Mouse (Mus musculus) urinary bladder, postnatal 10 days (tissue): ENCODE results near the gene Mlec.
"Not testable (repeated sequence)": the region's sequence is repeated elsewhere in the genome, so short reads cannot be mapped to it uniquely, and the experiment has no call there.

Experiments
- DNase-seq: peaks from one replicate; pipeline ENCODE4 v3.0.0; 2022; ENCODE audit warnings: low spot score

The Mlec gene

DNA sequence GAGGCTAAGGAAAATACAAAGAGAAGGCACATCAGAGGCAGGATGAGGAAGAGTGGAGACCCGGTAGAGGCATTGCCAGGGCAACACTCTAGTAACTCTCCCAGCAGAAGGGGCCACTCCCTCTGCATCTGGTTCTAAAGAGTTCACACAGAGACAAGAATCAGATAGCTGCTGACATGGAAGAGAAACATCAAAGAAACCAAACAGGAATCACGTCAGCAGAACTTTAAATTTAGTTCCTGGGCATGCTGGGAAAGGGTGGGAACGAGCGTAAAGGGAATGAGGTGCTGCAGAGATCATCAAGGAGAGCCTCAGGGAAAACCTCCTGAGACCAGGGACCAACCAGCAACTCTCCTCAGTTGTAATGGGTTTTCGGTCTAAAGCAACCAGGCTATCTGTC lies 7.0 kb downstream of the Mlec start:
- DNase-seq: no peak

DNA sequence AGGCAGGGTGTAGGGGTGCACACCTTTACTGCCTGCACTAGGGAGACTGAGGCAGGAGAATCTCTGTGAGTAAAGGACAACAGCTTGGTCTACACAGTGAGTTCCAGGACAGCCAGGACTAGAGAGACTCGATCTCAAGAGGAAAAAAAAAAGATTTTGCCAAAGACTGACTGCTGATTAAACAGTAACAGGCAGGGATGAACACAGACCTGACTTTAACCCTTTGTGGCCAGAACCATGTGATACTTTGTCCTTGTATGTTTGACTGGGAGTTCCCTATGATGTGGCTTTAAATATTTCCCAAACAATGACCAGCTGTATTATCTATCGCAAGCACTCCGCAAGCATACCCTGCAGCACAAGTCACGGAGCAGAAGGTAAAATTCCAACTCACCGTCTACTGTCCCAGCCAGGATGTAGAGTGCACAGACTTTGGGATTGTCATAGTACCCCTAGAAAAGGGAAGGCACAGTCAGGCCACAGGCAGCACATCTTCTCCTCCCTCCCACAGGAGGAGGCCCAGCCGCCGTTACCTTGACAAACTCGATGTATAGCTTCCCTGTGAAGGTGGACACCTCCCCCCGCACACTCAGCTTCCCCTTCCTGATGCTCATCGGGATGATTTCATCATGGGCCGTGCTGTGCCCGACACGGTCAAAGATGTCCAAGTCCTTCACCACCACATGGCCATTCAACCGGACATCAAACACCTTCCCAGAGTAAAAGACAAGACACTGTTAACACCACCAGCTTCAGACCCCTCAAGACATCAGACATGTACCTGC lies 8.1 kb downstream of the Mlec start:
- no peak for DNase-seq

DNA sequence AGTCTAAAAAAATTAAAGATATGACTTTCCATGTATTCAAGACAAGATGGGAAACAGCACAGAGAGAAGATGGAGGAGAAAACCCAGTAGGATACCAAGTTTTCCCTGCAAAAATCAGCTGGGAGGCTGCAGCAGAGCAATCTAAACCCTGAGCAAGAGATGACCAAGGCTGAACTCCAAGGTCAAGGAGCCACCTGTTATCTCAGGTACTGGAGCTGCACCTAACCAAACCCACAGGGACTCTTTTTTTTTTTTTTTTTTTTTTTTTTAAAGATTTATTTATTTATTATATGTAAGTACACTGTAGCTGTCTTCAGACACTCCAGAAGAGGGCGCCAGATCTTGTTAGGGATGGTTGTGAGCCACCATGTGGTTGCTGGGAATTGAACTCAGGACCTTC lies 9.1 kb downstream of the Mlec start:
- DNase-seq: not testable (repeated sequence)

DNA sequence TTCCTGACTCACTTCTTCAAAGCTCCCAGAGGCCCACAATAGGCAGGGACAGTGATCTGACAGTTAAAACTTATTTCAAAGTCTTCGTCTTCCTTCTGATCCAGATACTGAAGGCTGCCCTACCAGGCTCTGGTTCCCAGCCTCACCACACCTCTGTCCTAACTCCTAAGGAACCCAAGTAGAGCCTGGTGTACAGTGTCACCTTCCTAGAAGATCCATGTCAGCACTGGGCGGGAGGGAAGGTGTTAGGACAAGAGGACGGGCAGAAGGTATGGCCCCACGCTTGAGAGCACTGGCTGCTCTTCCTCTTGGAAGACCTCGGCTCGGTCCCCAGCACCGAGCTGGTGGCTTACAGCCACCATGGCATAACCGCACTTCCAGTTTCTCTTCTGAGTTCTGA lies 9.6 kb downstream of the Mlec start:
- DNase-seq: no peak

DNA sequence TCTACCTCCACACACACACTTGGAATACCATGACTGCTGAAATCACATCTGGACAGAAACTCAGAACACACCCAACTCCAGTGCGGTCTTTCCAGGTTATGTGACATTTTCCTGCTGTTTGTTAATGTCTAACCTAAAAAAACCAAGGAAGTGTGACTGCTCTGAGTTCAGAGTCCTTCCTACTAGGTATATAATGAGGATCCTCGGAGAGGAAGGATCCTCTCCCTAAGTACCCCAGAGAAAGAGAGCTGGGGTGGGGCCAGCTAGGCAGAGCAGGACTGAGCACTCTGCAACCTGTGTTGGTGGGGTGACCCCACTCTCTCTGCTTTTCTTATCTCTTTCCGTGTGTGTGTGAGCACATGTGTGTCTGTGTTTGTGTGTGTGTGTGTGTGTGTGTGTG lies 10.6 kb downstream of the Mlec start:
- DNase-seq: no peak

DNA sequence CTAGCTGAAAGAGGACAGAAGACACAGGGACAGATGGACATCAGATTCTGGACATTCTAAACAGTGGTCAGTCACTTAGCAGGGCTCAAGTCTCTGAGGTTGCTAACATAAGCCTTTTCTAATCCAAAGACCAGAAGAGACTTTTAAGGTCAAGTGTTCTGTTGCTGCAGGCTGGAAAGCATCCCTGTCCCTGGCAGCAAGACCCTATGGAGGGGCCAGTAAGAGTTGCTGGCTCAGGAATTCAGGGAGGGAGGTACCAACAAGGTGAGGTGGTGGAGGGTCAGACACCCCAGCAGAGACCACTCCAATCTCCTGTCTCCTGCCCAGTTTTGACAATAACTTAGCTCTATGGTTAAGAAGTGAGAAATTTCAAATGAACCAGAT lies 11.2 kb downstream of the Mlec start:
- DNase-seq: no peak

DNA sequence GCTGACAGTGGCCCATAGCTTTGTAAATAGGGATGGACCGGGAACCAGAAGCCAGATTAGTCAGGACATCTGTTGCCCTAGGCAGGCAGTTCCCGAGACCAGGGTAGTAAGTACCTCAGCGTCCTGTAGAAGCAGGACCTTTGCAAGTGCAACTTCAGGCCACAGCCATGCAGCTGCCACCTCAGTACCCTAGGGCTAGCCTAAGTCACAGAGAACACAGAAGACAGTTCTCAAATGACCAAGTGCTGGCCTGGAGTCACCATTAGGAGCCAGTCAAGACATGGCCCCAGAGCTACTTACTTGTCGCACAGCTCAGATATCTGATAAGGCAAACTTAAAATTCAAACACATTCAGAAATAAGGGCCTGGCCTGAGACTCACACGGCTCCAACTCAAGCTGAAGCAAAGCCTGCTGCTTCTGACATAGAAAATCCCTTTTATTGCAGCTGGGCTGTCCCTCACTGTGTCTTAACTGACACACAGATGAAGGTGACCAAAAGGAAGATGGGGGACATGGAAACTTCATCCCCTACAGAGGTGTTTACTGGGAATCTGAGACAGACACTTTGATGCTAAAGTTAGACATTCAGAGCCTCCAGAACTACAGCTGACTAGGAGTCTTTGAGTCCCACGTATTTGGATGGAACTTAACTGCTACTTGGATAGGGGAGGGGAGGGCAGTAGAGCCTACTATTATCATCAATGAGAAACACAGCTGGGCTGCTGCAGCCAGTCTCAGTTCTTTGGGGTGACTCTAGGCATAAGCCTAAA lies 11.8 kb downstream of the Mlec start:
- DNase-seq: no peak

DNA sequence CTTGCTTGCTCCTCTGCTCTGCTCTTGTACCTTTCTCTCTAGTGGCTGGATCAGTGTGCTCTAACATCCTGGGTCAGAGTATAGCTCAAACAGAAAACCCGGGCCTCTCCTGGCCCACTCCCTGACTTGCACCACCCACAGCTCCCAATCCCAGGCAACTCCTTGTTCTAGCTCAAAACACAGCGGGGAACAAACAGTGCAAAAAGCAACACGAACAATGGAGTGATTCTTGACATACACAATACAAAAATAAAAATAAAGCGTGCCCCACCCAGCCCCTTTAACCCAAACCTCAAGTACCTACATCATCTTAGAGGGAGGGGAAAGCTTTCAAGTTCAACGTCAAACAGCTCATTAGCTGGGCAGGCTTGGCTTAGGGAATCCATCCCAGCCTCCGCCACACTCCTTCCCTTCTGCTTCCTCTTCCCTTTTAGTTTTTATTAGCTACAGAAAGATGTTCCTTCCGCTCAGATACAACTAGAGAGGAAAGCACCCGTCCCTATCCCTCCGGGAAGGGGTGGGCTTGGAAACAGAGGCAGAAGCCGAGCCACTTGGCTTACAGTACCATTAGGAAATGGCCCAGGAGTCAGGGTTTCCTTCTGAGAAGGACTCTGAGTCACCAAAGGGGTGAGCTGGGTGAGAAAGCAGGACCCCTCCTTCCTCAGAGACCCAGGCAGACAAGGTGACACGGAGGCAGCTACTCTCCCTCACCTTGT lies 12.6 kb downstream of the Mlec start:
- no peak for DNase-seq

DNA sequence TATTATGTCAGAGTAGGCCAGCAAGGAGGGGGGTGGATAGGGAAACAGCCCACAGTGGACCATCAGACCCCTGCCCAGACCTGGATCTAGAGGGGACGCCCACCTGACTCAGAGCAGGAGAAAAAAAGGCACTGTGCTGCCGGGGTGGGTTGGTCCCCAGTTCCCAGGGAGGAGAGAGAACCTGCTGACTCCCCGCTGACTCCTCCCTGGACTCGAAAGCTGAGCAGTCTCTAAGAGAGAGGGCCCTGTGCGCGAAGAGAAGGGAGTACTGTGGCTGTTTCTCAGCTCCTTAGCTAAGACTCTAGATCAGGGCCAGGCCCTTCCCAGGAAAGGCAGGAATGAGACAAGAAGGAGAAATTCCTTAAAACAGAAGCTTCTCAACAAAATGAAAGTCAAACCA lies 13.5 kb downstream of the Mlec start:
- DNase-seq: no peak

DNA sequence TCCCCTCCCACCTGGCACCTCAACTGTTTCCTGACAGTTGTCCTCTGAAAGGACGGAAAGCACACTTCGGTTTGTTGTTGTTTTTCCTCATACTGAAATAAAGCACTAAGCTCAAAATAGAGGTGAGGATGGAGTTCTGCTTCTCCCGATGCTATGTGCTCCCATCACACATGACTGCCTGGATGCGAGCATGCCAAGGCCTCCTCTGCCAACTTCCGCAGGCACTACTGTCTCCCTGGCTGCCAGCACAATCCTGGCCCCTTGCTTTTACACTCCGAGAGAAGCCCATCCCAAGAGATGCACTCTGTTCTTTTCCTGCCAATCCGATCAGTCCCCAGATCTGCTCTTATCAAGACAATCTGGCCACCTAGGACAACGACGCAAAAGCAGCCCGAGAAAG lies 14.4 kb downstream of the Mlec start:
- DNase-seq: no peak

DNA sequence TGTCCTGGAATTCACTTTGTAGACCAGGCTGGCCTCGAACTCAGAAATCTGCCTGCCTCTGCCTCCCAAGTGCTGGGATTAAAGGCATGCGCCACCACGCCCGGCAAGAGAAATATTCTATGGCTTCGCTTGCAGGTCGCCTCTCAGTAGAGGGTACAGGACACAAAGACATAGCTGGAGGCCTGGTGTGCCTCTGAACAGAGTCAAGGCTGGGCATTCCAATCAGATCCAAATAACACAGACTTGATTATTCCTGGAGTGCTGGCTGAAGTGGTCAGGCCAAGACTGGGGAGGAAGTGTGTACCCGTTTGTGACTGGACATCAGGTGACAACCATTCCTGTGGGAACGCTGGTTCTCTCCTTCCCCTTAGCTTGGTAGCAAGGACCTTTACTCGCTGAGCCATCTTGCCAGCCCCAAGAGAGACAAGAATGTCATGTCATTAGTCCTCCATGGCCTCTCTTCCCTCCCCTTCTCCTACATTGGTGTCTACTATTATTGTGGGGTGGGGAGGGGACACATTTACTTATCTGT lies 15.7 kb downstream of the Mlec start:
- DNase-seq: no peak

DNA sequence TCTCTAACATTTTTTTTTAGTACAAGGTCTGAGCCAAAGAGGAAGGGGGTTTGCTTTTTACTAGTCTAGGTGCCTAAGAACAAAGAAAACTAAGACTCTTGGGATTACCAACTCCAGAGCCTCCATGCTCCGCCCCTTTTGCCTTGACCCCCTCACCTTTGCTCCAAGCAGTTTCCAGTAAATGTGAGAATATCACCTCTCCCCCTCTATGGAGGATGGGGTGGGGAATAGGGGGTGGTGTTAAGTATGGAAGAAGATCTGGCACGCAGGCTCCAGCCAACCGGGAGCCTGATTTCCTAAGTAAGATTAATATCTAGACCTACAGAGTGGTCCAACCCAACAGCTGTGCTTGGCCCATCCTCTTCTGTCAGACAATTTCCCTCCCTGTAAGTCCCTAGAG lies 17.3 kb downstream of the Mlec start:
- no peak for DNase-seq

DNA sequence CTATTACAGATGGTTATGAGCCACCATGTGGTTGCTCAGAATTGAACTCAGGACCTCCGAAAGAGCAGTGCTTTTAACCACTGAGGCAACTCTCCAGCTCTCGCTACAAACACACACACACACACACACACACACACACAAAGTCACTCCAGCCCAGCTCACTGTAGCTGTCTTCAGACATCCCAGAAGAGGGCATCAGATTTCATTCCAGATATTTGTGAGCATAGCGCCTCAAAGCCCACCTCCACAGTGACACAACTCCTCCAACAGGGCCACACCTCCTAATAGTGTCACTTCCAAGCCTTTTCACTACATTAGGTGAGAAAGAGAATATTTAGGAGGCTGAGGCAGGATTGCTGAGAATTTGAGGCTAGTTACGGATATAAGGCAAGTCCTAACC lies 18.9 kb downstream of the Mlec start:
- no peak for DNase-seq

DNA sequence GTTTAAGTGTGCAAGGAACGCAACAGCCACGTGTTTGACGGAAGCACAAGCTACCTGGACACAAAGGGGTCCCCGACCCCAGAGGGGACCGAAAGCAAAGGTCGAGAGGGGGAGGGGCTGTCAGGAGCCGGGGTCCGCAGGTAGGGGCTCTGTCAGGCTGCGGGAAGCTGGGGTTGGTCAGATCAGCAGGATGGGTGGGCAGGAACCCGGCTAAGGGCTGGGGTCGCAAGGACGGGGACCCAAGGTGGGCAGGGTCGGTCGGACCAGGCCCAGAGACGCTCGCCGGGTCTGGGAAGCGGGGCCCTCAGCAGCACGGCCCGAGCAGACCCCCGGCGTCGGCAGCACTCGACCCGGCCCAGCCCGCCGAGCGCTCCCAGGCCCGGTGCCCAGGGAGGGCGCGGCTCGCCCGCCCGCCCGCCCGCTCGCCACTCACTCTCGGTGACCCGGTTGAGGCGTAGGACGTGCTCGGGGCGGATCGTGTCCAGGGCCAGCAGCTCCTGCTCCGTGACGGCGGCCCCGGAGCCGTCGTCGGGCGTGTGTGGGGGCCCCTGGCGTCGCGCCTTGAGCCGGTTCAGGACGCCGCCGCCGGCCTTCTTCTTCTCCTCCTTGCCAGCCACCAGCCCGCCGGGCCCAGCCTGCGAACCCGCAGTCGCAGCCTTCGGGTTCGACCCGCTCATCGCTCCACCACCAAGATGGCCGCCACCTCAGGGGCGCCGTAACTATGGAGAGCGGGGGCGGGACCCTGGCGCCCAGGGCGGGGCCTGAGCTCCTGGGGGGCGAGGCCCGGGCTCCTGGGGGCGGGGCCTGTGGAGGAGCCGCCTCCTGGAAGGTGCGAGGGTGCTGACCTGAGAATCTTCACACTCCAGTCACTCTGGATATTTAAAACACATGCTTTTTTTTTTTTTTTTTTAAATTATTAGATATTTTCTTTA lies 23.5 kb downstream of the Mlec start, which contains the start of gene Unc119b:
Unc119b (minus strand) TSS at position 742 of the 932 bp plus-strand sequence.
- peak; percentile 60 for DNase-seq

DNA sequence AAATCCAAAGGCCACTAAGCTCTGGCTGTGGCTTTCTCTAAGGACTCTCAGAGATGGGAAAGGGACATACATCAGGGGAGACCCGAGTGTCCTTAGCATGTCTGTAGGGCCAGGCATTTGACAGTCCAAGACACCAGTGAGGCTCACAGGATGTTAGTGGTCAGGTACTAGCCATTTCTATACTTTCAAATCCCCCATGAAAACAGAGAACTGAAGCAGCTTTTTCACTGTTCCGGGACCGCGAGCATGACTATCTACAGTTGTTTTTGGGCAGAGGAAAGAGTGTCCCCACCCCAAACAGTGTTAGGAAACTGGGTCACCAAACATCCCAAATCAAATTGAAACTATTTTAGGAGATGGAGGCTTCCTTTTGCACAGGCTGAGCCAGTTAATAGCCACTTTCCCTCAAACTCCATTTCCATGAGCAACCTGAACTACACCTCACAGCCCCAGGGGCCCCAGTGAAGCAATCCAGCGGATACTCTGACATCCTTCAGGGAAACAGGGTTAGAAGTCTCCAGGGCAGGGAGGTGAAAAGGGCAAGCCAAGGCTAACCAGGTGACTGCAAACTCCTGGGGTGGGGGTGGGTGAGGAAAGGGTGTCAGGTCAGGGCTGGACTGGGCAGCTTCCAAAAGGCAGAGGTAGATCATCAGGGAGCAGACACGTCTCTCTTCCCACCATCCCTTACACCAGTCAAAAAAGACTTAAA lies 24.5 kb downstream of the Mlec start:
- no peak for DNase-seq

DNA sequence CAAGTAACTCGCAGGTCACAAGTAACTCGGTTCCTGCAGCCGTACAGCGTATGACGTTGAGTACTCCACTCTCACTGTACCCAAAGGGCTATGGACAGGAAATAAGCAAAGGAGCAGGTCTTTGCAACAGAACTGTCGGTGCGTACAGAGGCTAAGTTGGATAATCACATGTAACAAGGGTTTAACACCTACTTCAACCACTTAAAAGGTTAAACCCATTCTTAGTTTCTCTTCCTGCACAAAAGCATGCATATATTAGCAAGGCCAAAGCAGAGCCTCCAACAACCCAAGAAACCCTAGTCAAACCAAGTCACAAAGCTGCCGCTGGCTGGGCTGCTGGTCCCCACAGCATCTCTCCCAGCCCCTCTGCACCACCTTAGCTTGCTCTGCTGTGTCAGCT lies 25.5 kb downstream of the Mlec start:
- DNase-seq: no peak

DNA sequence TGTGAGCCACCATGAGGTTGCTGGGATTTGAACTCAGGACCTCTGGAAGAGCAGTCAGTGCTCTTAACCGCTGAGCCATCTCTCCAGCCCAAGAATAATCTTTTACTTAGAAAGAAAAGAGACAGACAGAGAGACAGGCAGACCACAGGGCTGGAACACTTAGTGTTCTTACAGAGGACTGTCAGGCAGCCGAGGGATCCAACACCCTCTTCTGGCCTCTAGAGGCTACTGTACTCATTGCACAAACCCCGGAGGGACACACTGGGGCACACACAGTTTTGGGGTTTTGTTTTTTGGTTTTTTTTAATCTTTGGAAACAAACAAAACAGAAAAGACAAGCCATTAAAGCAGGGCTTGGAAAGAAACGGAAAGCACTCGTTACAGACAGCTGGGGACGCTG lies 28.7 kb downstream of the Mlec start:
- no peak for DNase-seq

DNA sequence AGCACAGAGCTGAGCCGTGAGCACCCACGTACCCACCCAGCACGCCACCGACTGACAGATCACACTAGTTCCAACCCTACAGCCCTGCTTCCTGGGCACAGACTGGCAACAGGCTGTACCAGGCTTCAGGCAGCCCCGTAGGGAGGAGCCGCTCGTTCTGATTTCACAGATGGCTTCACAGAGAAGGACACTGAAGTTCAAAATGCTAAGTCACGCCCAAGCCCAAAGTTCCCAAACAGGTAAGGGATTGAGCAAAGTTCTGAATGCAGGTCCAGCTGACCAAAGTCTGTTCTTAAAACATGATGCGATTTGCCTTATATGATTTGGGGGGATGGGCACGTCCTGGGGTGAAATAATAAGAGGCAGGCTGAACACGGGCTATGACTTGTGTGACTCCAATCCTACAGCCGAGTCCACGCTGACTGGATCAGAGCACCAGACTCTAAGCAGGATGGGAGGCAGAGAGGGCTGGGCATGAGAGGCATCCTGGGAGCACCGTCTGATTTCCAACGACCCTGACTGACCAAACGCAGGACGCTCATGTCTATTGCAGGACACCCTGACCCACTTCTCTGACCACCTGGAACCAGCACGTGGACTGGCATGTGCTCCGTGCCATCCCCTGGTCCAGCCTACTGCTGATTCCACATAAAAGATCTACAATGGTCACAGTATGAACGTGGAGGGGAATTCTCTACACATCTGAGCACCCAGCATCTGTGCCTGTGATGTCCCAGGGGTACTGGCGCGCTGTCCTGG lies 30.4 kb downstream of the Mlec start:
- DNase-seq: no peak

DNA sequence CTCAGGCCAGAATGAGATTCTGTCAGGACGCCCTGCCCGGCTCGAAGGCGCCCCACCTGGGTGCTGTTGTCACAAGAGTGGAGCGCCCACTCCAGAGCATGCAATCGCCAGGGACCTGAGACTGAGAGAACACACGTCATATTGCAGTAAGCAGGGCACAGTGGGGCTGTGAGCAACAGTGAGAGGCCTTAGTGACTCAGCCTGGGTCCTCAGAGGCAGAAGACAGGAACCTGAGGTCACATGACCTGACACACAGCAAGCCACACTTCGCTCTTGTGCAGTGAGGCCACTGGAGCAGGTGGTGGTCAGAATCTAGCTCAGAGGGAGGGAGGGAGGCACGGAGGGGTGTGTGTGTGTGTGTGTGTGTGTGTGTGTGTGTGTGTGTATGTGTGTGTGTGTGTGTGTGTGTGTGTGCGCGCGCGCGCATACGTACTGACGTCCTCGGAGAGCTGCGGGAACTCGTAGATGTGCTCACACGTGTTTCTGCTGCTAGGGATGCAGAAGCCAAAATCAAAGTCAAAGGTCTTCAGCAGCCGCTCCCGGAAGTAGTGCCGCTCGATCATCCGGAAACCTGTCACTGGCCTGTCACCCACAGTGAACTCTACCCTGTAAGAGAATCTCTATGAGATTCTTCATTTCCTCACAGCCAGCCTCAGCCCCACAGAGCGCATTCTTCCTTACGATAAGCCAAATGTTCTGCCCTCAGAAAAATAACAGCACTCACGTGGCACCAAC lies 31.2 kb downstream of the Mlec start:
- no peak for DNase-seq
